ENCODE assay signal across 7 mouse cellular contexts in the genomic region with DNA sequence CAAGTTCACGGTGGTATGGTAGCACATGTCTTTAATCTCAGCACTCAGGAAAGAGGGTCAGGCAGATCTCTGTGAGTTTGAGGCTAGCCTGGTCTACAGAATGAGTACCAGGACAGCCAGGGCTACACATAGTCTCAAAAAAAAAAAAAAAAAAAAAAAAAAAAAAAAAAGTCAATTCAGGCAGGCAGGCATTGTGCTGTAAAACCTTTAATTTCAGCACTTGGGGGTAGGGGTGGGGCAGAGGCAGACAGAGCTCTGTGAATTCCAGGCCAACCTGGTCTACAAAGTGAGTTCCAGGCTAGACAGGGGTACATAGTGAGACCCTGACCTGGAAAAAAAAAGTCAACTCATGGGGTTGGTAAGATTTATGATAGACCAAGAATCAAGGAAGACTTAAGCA. TPM values are rescaled to one million over a fixed set of nuclear protein-coding genes. Genes with fewer than 3 reads are reported as not detected.
DNase-seq lines count a peak whose midpoint lies in the region; ATAC-seq and TF ChIP-seq lines count a peak whose summit lies in the region.

No protein-coding gene starts in this region.

- H3K4me2 ChIP-seq in embryonic facial prominence, embryonic 14.5 days (ENCODE audit: low read depth, low read length): peak overlapping the region; percentile 29; the same call in 1 of the 2 replicates
- no peak overlapping the region for H3K4me2 ChIP-seq in intestine, embryonic 16.5 days (ENCODE audit: low read depth, low read length)
- H3K4me2 ChIP-seq in neural tube, embryonic 13.5 days: no peak overlapping the region

- WGBS in embryonic facial prominence, embryonic 14.5 days: 67% methylated on average over 1 of the region's 1 CpGs
- WGBS in intestine, embryonic 16.5 days: 80% methylated on average over 1 of the region's 1 CpGs
- WGBS in neural tube, embryonic 13.5 days: 84% methylated on average over 1 of the region's 1 CpGs

- no peak for ATAC-seq in embryonic facial prominence, embryonic 14.5 days (ENCODE audit: low read depth)
- 0 out of 2 replicates have a peak, but pooled peaks have one; percentile 12 for ATAC-seq in intestine, embryonic 16.5 days
- ATAC-seq in neural tube, embryonic 13.5 days (ENCODE audit: low read depth): peak; percentile 50

- peak overlapping the region; percentile 7; the same call in 1 of the 2 replicates for H3K27ac ChIP-seq in layer of hippocampus, adult 2 months
- H3K27ac ChIP-seq in embryonic facial prominence, embryonic 14.5 days (replicated peaks; ENCODE audit: low read depth, low read length): peak overlapping the region; percentile 35
- H3K27ac ChIP-seq in intestine, embryonic 16.5 days (ENCODE audit: low read length): no peak overlapping the region
- H3K27ac ChIP-seq in neural tube, embryonic 13.5 days (replicated peaks): peak overlapping the region; percentile 38; the same call in 1 of the 2 replicates

- H3K27me3 ChIP-seq in embryonic facial prominence, embryonic 14.5 days (replicated peaks; ENCODE audit: control insufficient read depth, insufficient read depth, low read length): no peaks in the 10 kb centered on the region
- no peaks in the 10 kb centered on the region for H3K27me3 ChIP-seq in intestine, embryonic 16.5 days (replicated peaks; ENCODE audit: control insufficient read depth, insufficient read depth, low read length)
- no peaks in the 10 kb centered on the region for H3K27me3 ChIP-seq in neural tube, embryonic 13.5 days

- no peaks in the 10 kb centered on the region for H3K9me3 ChIP-seq in embryonic facial prominence, embryonic 14.5 days (ENCODE audit: control insufficient read depth, low read length)
- H3K9me3 ChIP-seq in intestine, embryonic 16.5 days (ENCODE audit: control insufficient read depth, low read length): no peaks in the 10 kb centered on the region
- no peaks in the 10 kb centered on the region for H3K9me3 ChIP-seq in neural tube, embryonic 13.5 days

- H3K4me1 ChIP-seq in embryonic facial prominence, embryonic 14.5 days (ENCODE audit: control insufficient read depth, insufficient read depth, low read length): peaks cover 20% of the 10 kb centered on the region
- peaks cover 13% of the 10 kb centered on the region for H3K4me1 ChIP-seq in intestine, embryonic 16.5 days (ENCODE audit: control insufficient read depth, insufficient read depth, low read length)
- H3K4me1 ChIP-seq in neural tube, embryonic 13.5 days (replicated peaks): peaks cover 33% of the 10 kb centered on the region

- no peak for TF ChIP-seq CTCF in layer of hippocampus, adult 2 months (conservative IDR thresholded peaks at IDR 0.05)

- intact Hi-C loops in left cerebral cortex, postnatal 14 days (cut with DNase I): no loop called here

- H3K9ac ChIP-seq in embryonic facial prominence, embryonic 14.5 days (ENCODE audit: low read depth, low read length): no peak overlapping the region
- no peak overlapping the region for H3K9ac ChIP-seq in intestine, embryonic 16.5 days (ENCODE audit: low read depth, low read length)
- H3K9ac ChIP-seq in neural tube, embryonic 13.5 days: no peak overlapping the region

- no peak for DNase-seq in layer of hippocampus, adult 2 months (ENCODE audit: low spot score in 2 of 2)
- no peak for DNase-seq in layer of hippocampus, postnatal 10 days (ENCODE audit: low spot score in 2 of 2)
- DNase-seq in embryonic facial prominence, embryonic 14.5 days (ENCODE audit: low spot score): no peak
- DNase-seq in left cerebral cortex, postnatal 14 days (ENCODE audit: low spot score in 2 of 2): no peak
- no peak for DNase-seq in spleen, postnatal 10 days (ENCODE audit: low spot score in 2 of 2)

- no peak overlapping the region for H3K4me3 ChIP-seq in layer of hippocampus, adult 2 months
- H3K4me3 ChIP-seq in embryonic facial prominence, embryonic 14.5 days (ENCODE audit: low read depth, low read length): no peak overlapping the region
- H3K4me3 ChIP-seq in intestine, embryonic 16.5 days (ENCODE audit: low read length): no peak overlapping the region
- no peak overlapping the region for H3K4me3 ChIP-seq in neural tube, embryonic 13.5 days

- H3K36me3 ChIP-seq in embryonic facial prominence, embryonic 14.5 days (ENCODE audit: control insufficient read depth, insufficient read depth, low read length): no peaks in the 10 kb centered on the region
- no peaks in the 10 kb centered on the region for H3K36me3 ChIP-seq in intestine, embryonic 16.5 days (ENCODE audit: control insufficient read depth, insufficient read depth, low read length)
- H3K36me3 ChIP-seq in neural tube, embryonic 13.5 days: no peaks in the 10 kb centered on the region

RNA-seq across cellular contexts. Expression of a gene that starts 17.4 kb away (rescaled TPM):
- 10 to 100 TPM; 25.1 to 27.8 TPM for total RNA-seq in layer of hippocampus, adult 2 months (2021)
- total RNA-seq in layer of hippocampus, postnatal 10 days (2021): 10 to 100 TPM; 17.9 to 22.6 TPM
- 35.3 and 35.7 TPM in 2 replicates for polyA plus RNA-seq in embryonic facial prominence, embryonic 14.5 days (2014; fragmentation: Nextera tagmentation; extraction: Ambion mirVana)
- polyA plus RNA-seq in intestine, embryonic 16.5 days (2015; fragmentation: Nextera tagmentation; extraction: Ambion mirVana): 49.6 and 52.1 TPM in 2 replicates
- polyA plus RNA-seq in neural tube, embryonic 13.5 days (2015; fragmentation: Nextera tagmentation; extraction: Ambion mirVana): 15.9 and 19.2 TPM in 2 replicates
- total RNA-seq in left cerebral cortex, postnatal 14 days (2021): 10 to 100 TPM; 16.7 to 17.5 TPM

RNA-seq across cellular contexts. Expression of a gene that starts 32.1 kb away (rescaled TPM):
- total RNA-seq in layer of hippocampus, adult 2 months (2021): under 1 TPM in 1 of 2 experiments, not detected in 1; 0.15 TPM
- total RNA-seq in layer of hippocampus, postnatal 10 days (2021): under 1 TPM in 1 of 2 experiments, not detected in 1; 0.07 TPM
- 0.18 and 0.60 TPM in 2 replicates for polyA plus RNA-seq in embryonic facial prominence, embryonic 14.5 days (2014; fragmentation: Nextera tagmentation; extraction: Ambion mirVana)
- polyA plus RNA-seq in intestine, embryonic 16.5 days (2015; fragmentation: Nextera tagmentation; extraction: Ambion mirVana): 0.11 and 0.47 TPM in 2 replicates
- 0.28 TPM in 1 of 2 replicates, not detected in the other for polyA plus RNA-seq in neural tube, embryonic 13.5 days (2015; fragmentation: Nextera tagmentation; extraction: Ambion mirVana)
- under 1 TPM in 1 of 2 experiments, not detected in 1; 0.11 TPM for total RNA-seq in left cerebral cortex, postnatal 14 days (2021)

RNA-seq across cellular contexts. Expression of a gene that starts 53.8 kb away (rescaled TPM):
- total RNA-seq in layer of hippocampus, adult 2 months (2021): 10 to 100 TPM; 51.9 to 53.1 TPM
- 10 to 100 TPM; 49.6 to 58.4 TPM for total RNA-seq in layer of hippocampus, postnatal 10 days (2021)
- 57.8 and 58.1 TPM in 2 replicates for polyA plus RNA-seq in embryonic facial prominence, embryonic 14.5 days (2014; fragmentation: Nextera tagmentation; extraction: Ambion mirVana)
- polyA plus RNA-seq in intestine, embryonic 16.5 days (2015; fragmentation: Nextera tagmentation; extraction: Ambion mirVana): 53.6 and 57.8 TPM in 2 replicates
- 63.6 and 79.4 TPM in 2 replicates for polyA plus RNA-seq in neural tube, embryonic 13.5 days (2015; fragmentation: Nextera tagmentation; extraction: Ambion mirVana)
- total RNA-seq in left cerebral cortex, postnatal 14 days (2021): 10 to 100 TPM; 42.2 to 42.8 TPM
